Mouse (Mus musculus) neural tube, embryonic 13.5 days (tissue): ENCODE measurements at regions not wholly inside any gene's neighbourhood (a gene's known extent, or its start where the extent isn't known, plus 50 kb on each side); places are given as distances from the start of the nearest gene placed in this dataset.

Experiments used
- ATAC-seq: fragments of 200-750 bp; cut with Nextera tagmentation; 2 replicates; pipeline ENCODE4 v1.8.0; 2017; ENCODE audit warnings: low read depth, mild to moderate bottlenecking, moderate TSS enrichment, moderate library complexity
- H3K27ac ChIP-seq: fragments of 300-500 bp; sonication (generic); replicated peaks from 2 replicates; pipeline ENCODE4 v1.5.1; 2015; ENCODE audit warnings: moderate library complexity, mild to moderate bottlenecking, inconsistent platforms
- H3K27me3 ChIP-seq: fragments of 300-500 bp; sonication (generic); 2 replicates; pipeline ENCODE4 v1.6.1; 2015; ENCODE audit warnings: mild to moderate bottlenecking, inconsistent platforms
- H3K36me3 ChIP-seq: fragments of 300-500 bp; sonication (generic); 2 replicates; pipeline ENCODE4 v1.6.1; 2015; ENCODE audit warnings: mild to moderate bottlenecking, inconsistent platforms
- H3K4me1 ChIP-seq: fragments of 300-500 bp; sonication (generic); replicated peaks from 2 replicates; pipeline ENCODE4 v1.6.1; 2015; ENCODE audit warnings: inconsistent platforms
- H3K4me2 ChIP-seq: fragments of 300-500 bp; sonication (generic); 2 replicates; pipeline ENCODE4 v1.6.1; 2015; ENCODE audit warnings: inconsistent platforms, mild to moderate bottlenecking, moderate library complexity
- H3K4me3 ChIP-seq: fragments of 300-500 bp; sonication (generic); 2 replicates; pipeline ENCODE4 v1.5.1; 2015; ENCODE audit warnings: mild to moderate bottlenecking, inconsistent platforms
- H3K9ac ChIP-seq: fragments of 300-500 bp; sonication (generic); 2 replicates; pipeline ENCODE4 v1.6.1; 2015; ENCODE audit warnings: moderate library complexity, mild to moderate bottlenecking, inconsistent platforms
- H3K9me3 ChIP-seq: fragments of 300-500 bp; sonication (generic); 2 replicates; pipeline ENCODE4 v1.6.1; 2016; ENCODE audit warnings: inconsistent platforms
- WGBS: fragments of 180-500 bp; shearing (Covaris S2); methylation state at CpG from one replicate; pipeline ENCODE4 v1.1.7; 2015; 5-methylcytosine and 5-hydroxymethylcytosine counted together

DNA sequence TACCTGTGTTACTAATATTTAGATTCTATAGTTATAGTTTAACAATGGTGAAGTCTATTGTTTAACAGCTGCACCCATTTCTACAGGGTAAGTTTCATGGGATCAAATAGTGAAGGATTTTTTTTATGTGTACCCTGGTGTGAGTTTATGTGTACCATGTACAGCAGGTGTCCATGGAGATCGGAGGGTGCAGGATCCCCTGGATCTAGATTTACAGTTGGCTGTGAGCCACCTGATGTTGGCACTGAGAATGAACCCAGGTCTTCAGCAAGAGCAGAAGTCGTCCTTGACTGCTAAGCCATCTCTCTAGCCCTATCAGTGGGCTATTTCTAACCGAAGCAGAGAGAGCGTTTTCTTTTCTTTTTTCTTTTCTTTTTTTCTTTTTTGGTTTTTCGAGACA, 162.4 kb upstream of the Lef1 start:
- no peak for ATAC-seq
- Histone ChIP-seq H3K4me1 (peaks cover 21% of the 10 kb centered on the region), H3K36me3 (no peaks in the 10 kb centered on the region), H3K4me2 (no peak overlapping the region), H3K4me3 (no peak overlapping the region), H3K27me3 (peaks cover 16% of the 10 kb centered on the region), H3K9ac (no peak overlapping the region), H3K27ac (no peak overlapping the region), H3K9me3 (no peaks in the 10 kb centered on the region)
- 90% methylated on average over 5 of the region's 5 CpGs for WGBS

DNA sequence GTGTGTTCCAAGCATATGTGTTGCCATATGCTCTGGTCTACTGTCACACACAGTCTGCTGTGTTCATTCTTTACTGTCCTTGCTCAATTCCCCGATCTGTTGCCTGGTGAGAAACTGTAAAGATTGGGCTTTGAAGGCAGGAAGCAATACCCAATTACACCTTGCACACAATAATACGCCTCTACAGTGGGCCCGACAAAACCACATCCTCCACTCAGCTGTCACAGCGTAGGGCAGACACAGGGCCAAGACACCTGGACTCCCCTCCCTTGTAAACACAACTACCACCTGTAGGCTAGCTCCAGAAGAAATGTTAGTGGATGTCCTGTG, 163.0 kb upstream of the Lef1 start:
- H3K4me1 ChIP-seq: peaks cover 21% of the 10 kb centered on the region
- H3K9ac ChIP-seq: no peak overlapping the region
- no peak overlapping the region for H3K27ac ChIP-seq
- no peak overlapping the region for H3K4me3 ChIP-seq
- no peak for ATAC-seq
- no peak overlapping the region for H3K4me2 ChIP-seq
- WGBS: 80% methylated on average over 4 of the region's 4 CpGs
- H3K9me3 ChIP-seq: no peaks in the 10 kb centered on the region
- no peaks in the 10 kb centered on the region for H3K36me3 ChIP-seq
- peaks cover 16% of the 10 kb centered on the region for H3K27me3 ChIP-seq

DNA sequence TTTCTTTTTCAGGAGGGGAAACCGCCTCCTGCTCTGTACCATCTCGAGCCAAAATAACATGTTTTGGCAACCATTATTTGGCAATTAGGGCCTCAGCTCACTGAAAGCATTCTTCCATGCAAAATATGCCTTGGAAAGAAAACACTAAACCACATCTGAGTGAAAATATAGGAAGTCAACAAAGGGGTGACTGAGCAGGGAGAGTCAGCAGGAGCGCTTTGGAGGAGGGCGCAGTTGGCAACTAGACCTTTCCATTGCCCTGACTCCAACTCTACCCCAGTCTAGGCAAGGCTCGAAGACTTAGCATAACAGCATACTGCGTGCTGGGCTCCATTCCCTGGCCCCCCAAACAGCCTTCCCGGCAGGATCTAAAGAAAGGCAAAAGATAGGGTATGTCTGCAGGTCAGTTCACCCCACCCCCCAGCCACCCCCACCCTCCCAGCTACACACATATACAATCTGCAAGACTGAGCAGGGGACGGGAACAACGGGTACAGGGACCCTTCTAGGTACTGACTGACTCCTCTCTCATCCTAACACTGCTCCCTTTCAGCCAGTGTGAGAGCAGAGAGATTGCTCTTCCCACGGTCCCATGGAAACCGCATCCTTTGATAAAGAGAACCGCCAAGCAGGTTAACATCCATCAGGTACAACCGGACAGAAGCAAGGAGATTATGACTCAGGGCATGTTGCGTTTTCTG, 163.5 kb upstream of the Lef1 start:
- Histone ChIP-seq H3K9me3 (no peaks in the 10 kb centered on the region), H3K27me3 (peaks cover 16% of the 10 kb centered on the region), H3K4me2 (peak overlapping the region; percentile 68), H3K36me3 (no peaks in the 10 kb centered on the region), H3K4me3 (peak overlapping the region; percentile 39), H3K4me1 (peaks cover 21% of the 10 kb centered on the region), H3K27ac (peak overlapping the region; percentile 86; the same call in 1 of the 2 replicates), H3K9ac (peak overlapping the region; percentile 70)
- peak; percentile 55 for ATAC-seq
- 67% methylated on average over 14 of the region's 14 CpGs for WGBS

DNA sequence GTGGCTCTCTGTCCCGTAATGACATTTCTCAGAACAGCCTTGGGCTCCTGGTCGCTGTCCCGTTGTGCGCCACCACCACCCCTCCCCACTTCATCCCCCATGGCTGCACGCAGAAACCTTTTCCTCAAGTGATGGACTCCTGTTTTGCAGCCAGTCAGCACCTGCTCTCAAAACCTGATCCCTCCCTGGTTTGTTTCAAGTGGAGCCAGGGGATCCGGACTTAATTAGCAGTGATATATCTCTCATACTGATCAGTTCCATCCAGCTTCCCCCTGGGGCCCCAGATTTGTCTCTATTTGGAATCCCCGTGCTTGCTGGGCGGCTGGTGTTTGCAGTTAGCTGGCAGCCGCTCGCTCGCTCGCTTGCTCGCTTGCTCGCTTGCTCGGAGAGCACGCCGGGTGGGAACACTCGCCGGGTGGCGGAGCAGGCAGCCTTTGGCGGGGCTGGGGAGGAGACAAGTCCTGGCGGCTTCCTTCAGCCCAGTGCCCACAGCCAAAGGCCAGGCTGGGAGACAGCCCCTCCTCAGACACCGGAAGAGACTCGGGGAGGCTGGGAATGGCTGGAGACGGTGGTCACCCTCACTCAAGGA, 164.3 kb upstream of the Lef1 start:
- H3K4me1 ChIP-seq: peaks cover 21% of the 10 kb centered on the region
- no peaks in the 10 kb centered on the region for H3K36me3 ChIP-seq
- H3K4me2 ChIP-seq: peak overlapping the region; percentile 68
- peak overlapping the region; percentile 70 for H3K9ac ChIP-seq
- peak; percentile 88 for ATAC-seq
- 1% methylated on average over 25 of the region's 25 CpGs for WGBS
- peak overlapping the region; percentile 86 for H3K27ac ChIP-seq
- H3K27me3 ChIP-seq: peaks cover 16% of the 10 kb centered on the region
- peak overlapping the region; percentile 39 for H3K4me3 ChIP-seq
- H3K9me3 ChIP-seq: no peaks in the 10 kb centered on the region

DNA sequence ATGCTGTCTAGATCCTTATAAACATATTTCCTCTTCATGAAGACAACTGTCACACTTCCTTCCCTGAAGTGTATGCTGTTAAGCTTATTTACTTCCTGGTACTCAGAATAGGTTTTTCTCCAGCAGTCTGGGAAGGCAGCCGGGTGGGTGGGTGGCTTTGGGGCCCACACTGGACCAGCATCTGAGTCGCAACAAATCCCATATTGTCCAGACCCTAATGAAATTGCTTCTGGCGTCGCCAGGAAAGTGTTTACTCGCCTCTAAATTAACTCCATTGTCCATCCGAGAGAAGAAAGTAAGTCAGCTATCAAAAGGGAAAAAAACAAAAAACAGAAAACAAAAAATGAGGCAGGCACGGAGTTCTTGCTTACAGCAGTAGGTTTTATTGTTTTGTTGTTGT, 164.9 kb upstream of the Lef1 start:
- Histone ChIP-seq H3K27ac (peak overlapping the region; percentile 86), H3K4me2 (peak overlapping the region; percentile 68), H3K4me3 (peak overlapping the region; percentile 39), H3K9ac (peak overlapping the region; percentile 70; the same call in 1 of the 2 replicates), H3K27me3 (peaks cover 11% of the 10 kb centered on the region), H3K4me1 (peaks cover 21% of the 10 kb centered on the region), H3K36me3 (no peaks in the 10 kb centered on the region), H3K9me3 (no peaks in the 10 kb centered on the region)
- 2% methylated on average over 7 of the region's 7 CpGs for WGBS
- ATAC-seq: 0 out of 2 replicates have a peak, but pooled peaks have one; percentile 29

DNA sequence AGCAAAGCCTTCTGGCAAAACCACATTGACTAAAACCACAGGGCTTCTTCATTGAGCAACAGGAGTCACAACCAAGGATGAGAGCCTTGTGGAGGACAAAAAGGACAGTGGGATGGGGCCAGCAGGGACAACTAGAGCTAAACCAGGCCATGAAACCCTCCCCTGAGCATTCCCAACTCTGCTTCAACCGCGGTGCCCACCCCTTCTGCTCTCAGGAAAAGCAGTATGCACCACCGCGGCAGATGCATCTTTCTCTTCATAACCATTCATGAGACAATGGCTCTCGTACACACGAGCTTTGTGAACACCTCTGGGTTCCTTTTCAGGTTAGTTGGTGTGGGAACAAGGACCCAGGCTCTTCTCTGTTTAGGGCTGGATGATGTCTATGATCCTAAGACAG, 166.0 kb upstream of the Lef1 start:
- Histone ChIP-seq H3K9me3 (no peaks in the 10 kb centered on the region), H3K27ac (no peak overlapping the region), H3K27me3 (peaks cover 11% of the 10 kb centered on the region), H3K4me1 (peaks cover 21% of the 10 kb centered on the region), H3K4me3 (no peak overlapping the region), H3K9ac (no peak overlapping the region), H3K4me2 (no peak overlapping the region), H3K36me3 (no peaks in the 10 kb centered on the region)
- ATAC-seq: no peak
- WGBS: 90% methylated on average over 6 of the region's 6 CpGs

DNA sequence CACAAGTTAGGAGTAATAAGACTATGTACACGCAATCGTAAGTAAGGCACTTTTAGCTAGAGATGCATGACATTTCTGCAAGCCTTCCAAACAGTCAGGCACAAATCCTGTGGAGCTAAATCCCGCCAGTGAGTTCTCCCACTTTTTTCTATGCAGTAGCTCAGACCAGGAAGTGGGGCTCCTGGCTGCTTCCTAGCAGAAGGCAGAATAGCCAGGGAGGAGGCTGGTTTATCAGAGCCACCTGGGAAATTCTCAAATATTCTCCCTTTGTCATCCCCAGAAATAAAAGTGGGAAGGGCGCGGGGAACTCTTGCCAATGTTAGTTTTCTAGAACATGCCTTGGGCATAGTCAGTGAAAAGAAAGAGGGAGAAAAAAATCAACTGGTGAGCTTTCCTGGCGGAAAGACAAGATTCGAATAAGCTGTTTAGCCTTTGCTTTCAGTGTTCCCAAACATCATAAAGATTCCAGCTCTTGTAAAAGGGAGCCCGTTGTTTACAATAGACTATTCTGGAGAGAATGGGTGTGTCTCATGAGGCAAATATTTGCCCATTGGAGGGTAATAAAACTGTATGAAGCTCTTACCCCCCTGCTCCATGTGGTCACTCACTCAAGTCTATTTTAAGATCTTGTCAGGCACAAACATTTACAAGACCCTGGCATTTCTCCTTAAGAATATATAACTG, 167.2 kb upstream of the Lef1 start:
- Histone ChIP-seq H3K4me1 (peaks cover 21% of the 10 kb centered on the region), H3K4me2 (no peak overlapping the region), H3K9me3 (no peaks in the 10 kb centered on the region), H3K4me3 (no peak overlapping the region), H3K27ac (no peak overlapping the region), H3K9ac (no peak overlapping the region), H3K36me3 (no peaks in the 10 kb centered on the region), H3K27me3 (peaks cover 11% of the 10 kb centered on the region)
- 67% methylated on average over 8 of the region's 8 CpGs for WGBS
- no peak for ATAC-seq

DNA sequence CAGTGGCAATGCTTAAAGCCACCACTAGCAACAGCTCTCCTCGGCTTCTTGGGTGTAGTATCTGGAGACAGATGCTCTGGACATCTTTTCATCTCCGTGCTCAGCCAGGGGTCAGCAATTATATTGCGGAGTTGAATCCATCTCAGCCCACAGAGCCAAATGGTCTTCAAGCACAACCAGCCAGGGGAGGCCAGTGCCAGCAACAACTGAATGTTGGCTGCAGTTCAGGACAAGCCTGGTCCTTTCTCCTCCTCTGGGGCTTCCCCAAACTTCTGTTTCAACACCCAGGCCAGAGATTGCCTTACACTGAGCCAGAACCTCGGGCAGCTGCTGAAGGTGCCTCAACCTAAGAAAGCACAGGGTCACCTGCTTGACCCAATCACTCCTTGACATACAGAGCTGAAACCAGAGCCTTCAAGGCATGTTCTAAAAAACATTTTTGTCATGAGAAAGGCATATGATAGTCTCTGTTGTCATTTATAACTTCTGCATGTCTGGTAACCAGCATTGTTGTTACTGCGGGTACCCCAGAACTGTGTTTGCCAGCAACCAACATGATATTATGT, 169.9 kb upstream of the Lef1 start:
- H3K36me3 ChIP-seq: no peaks in the 10 kb centered on the region
- ATAC-seq: no peak
- no peaks in the 10 kb centered on the region for H3K9me3 ChIP-seq
- no peak overlapping the region for H3K4me2 ChIP-seq
- H3K4me1 ChIP-seq: peaks cover 2% of the 10 kb centered on the region
- WGBS: 78% methylated on average over 5 of the region's 5 CpGs
- H3K27me3 ChIP-seq: peaks cover 8% of the 10 kb centered on the region; the same call in 1 of the 2 replicates
- no peak overlapping the region for H3K9ac ChIP-seq
- no peak overlapping the region for H3K27ac ChIP-seq
- no peak overlapping the region for H3K4me3 ChIP-seq

DNA sequence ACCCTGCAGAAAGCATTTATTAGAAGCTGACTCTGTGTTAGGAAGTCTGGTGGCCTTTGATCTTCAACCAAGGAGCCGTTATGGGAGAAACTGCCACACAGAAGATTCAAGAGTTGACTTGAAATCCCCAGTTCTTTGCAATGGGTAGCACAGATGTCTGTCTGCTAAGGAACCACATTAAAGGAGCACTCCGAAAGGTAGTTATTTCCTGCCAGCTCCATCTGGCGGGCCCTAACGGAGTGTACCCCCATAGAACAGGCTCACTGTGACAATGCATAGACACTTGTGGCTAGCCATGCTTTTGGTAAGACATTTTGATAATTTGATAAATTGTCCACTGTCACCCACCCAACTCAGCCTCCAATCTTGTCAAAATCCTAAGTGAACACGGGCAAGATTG, 173.3 kb upstream of the Lef1 start:
- Histone ChIP-seq H3K4me1 (no peaks in the 10 kb centered on the region), H3K36me3 (no peaks in the 10 kb centered on the region), H3K4me3 (no peak overlapping the region), H3K4me2 (no peak overlapping the region), H3K9me3 (no peaks in the 10 kb centered on the region), H3K9ac (no peak overlapping the region), H3K27ac (no peak overlapping the region), H3K27me3 (no peaks in the 10 kb centered on the region)
- 79% methylated on average over 5 of the region's 5 CpGs for WGBS
- no peak for ATAC-seq

DNA sequence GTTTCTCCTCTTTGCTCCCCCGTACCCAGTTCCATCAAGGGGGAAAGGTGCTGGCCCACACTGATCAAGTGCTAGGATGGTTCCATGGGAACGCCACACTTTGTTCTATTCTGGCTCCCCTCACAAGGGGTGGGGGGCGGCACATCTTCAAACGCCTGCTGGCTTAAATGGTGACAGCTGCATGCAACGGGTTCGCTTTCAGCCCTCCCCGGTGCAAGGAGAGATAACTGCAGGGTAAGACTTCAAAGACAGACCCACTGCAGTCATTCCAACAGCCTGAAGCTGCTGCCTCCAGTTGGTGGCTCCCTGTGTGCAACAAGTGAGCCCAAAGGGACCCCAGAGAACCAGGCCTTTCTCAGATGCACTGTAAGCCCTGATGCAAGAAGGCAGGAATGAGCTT, 173.9 kb upstream of the Lef1 start:
- Histone ChIP-seq H3K9me3 (no peaks in the 10 kb centered on the region), H3K4me2 (no peak overlapping the region), H3K4me1 (no peaks in the 10 kb centered on the region), H3K36me3 (no peaks in the 10 kb centered on the region), H3K4me3 (no peak overlapping the region), H3K27me3 (no peaks in the 10 kb centered on the region), H3K9ac (no peak overlapping the region), H3K27ac (no peak overlapping the region)
- 35% methylated on average over 7 of the region's 7 CpGs for WGBS
- no peak for ATAC-seq

DNA sequence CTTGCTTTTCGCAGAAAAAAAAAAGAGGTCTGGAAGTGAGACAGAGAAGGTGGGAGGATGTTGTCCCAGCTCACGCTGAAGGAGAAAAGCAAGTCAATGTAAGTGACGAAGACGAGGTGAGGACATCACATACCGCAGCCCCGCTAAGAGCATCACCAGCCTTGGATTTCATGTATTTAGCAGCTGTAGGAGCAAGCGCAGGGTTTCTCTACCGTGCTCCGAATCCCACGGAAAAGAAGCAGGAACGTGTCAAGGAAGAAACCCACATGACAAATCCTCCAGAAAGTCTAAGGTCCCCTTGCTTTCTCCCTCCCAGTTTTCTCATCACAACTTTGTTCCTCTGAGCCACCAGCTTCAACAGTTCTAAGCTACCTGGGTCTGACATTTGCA, 174.3 kb upstream of the Lef1 start:
- H3K27me3 ChIP-seq: no peaks in the 10 kb centered on the region
- 76% methylated on average over 11 of the region's 11 CpGs for WGBS
- H3K4me2 ChIP-seq: no peak overlapping the region
- H3K9ac ChIP-seq: no peak overlapping the region
- H3K36me3 ChIP-seq: no peaks in the 10 kb centered on the region
- no peak overlapping the region for H3K4me3 ChIP-seq
- no peaks in the 10 kb centered on the region for H3K9me3 ChIP-seq
- no peak overlapping the region for H3K27ac ChIP-seq
- H3K4me1 ChIP-seq: no peaks in the 10 kb centered on the region
- no peak for ATAC-seq

DNA sequence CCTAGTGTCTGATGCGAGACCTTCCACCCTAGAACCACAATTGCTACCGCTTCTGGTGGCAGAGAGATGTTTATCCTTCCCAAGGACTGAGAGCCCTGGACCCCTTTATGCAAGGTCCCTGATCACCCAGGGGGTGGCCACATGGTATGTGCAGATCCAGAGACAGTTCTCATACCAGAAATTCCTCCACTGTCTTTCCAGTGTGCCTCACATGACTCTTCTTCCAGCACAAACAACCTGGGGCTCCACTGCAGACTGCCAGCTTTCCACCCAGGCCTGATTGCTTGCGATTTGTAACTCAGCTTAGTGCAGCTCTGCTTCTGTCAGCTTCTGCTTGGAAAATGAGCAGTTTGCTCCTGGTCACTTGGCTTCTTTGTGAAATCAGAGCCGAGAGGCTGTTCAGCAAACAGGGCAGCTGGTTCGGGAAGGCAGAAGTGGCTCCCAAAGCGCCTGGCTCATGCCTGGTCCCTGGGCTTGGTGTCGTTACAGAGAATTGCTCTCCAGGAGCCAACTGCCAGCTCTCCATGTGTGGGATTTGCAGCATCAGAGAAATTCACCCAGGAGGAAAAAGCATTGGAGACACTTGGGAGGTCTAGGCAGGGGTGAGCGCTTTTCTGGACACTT, 174.9 kb upstream of the Lef1 start:
- WGBS: 61% methylated on average over 8 of the region's 8 CpGs
- H3K4me1 ChIP-seq: no peaks in the 10 kb centered on the region

More for the DNA sequence above, 174.9 kb upstream of the Lef1 start:
- Histone ChIP-seq H3K4me2 (no peak overlapping the region), H3K27ac (no peak overlapping the region), H3K27me3 (no peaks in the 10 kb centered on the region), H3K9ac (no peak overlapping the region), H3K4me3 (no peak overlapping the region), H3K9me3 (no peaks in the 10 kb centered on the region), H3K36me3 (no peaks in the 10 kb centered on the region)
- no peak for ATAC-seq
